Mouse (Mus musculus) adrenal gland, adult 18-20 months (tissue): ENCODE results near the gene Teddm2. TPM values are rescaled to one million over a fixed set of nuclear protein-coding genes. Genes with fewer than 3 reads are reported as not detected.
A peak's percentile ranks its signal among the peaks of the same experiment; 100 is the strongest.

Experiments used
- DNase-seq, 2 experiments: peaks; one replicate each; pipeline ENCODE4 v3.0.0; 2021 to 2022; ENCODE audit warnings: low spot score in 2 of 2
- long read RNA-seq, 2 experiments: library from polyadenylated mRNA; stranded (forward); transcript quantifications; one replicate each; pipeline ENCODE4 v2.0.0; 2021
- total RNA-seq, 2 experiments: library from RNA; stranded (reverse); gene quantifications; 1 replicate in 1 of 2; 2 replicates in 1 of 2; pipeline ENCODE4 v1.2.3; 2021

The Teddm2 gene
- under 1 TPM; 0.19 to 0.23 TPM for total RNA-seq
- long read RNA-seq, experiment 1: 0 reads
- long read RNA-seq, experiment 2: 0 reads

GRCm38 (mm10) chr1:153899731-153900380 is at the start of gene Teddm2, which contains the start of gene Glul:
Gene Teddm2, minus strand, starts transcription at chr1:153900228.
Gene Glul, plus strand, starts transcription at chr1:153899944.
- DNase-seq: peak; percentile 95 to 98

DNA sequence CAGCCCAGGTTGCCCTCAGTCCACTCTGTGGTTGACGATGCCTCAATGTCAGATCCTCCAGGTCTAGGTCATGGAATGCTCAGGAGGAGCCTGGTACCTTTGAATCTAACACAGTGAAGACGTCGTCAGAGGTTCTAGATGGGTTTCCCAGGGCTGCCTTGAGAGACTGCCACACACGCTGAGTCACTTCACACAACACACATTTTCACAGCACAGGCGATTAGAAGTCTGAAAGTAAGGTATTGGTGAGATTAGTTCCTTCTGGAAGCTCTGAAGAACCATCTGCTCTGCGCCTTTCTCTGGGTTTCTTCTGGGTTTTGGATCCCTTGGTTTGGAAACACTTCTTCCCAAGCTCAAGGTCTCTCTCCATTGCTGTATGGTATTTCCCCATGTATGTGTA is 47.8 kb upstream of the Teddm2 start:
- DNase-seq: no peak

GRCm38 (mm10) chr1:153946971-153947370 is 46.9 kb upstream of the Teddm2 start:
- no peak for DNase-seq

- DNase-seq: no peak
These were observed 45.2 kb upstream of the Teddm2 start for GRCm38 (mm10) chr1:153945181-153945580.

DNA sequence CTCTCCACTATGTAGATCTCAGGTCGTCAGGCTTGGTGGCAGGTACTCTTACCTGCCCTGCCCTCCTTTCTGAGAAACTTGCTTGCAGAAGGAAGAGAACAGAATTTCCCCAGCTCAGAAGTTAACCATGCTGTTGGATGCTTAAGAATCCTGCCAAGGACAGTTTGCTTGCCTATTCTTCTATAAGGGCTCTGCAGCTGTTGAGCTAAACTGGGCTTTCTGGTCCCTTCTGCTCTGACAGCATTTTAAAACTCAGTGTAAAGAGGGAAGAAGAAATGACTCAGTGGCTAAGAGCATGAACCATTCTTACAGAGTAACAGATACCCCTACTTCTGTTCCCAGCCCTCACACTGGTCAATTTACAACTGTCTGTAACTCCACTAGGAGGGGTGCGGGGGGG is 41.0 kb upstream of the Teddm2 start:
- no peak for DNase-seq

DNA sequence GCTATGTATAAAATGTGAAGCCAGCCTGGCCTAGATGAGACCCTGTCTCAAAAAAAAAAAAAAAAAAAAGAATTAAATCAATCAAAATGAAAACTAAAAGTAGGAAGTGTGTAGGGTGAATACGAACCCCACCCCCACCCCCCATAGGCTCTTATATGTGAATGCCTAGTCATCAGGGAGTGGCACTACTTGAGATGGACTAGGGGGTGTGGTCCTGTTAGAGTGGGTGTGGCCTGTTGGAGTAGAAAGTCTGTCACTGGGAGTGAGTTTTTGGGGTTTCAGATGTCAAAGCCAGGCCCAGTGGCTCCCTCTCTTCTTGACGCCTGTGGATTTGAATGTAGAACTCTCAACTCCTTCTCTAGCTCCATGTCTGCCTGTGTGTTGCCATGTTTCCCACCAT is 37.0 kb upstream of the Teddm2 start:
- DNase-seq: no peak

DNA sequence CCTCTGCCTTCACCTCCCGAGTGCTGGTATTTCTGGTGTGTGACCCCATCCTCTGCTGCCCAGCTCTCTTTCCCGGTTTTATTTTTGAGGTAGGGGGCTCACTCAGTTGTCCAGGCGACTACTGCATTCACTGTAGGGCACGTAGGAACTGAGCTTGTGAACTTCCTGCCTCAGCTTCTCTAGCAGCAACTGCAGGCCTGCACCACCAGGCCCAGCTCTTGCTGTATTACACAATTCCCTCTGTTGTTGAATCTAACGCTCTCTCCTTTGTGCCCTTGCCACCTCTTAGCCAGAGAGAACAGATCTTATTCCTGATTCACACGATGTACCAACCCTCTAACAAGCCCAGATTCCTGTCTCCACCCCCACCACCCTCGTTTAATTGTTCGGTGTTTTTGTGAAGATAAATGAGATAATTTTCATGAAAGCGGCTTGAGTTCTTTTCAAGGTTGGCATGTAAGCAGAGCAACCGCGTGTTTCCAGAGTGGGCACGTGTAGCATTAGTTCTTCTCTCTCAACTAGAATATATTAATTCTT is 35.9 kb upstream of the Teddm2 start:
- DNase-seq: no peak

DNA sequence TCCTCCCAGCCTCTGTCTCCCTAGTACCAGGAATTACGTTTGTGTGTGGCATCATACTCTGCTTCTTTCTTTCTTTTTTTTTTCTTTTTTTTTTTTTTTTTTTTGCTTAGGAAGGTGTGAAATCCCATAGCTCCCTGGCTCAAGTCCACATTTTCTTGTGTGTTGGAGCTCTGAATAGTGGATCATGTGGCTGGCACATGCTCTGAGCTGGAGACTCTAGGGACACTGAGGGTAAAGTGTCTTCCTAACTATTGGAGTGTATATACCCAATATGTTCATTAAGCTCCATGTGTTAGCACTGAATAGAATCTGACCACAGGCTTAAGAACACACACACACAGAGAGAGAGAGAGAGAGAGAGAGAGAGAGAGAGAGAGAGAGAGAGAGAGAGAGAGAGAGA is 33.7 kb upstream of the Teddm2 start:
- DNase-seq: no peak

DNA sequence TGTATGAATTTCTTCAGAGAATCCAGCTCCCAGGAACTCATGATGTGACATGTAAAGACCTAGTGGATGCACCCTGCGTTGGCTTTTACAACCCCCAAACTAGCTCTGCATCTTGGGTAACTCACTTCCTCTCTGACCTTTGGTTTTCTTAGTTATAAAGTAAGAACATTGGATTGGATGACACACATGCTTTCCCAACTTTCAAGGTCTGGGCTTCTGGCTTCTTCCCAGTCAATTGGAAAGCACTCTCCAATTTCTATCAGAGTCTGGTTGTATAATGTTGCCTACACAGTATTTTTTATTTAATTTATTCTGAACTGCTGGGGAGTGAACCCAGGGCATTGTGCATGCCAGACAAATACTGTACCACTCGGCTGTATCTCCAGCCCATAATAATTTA is 30.4 kb upstream of the Teddm2 start:
- peak in 1 of 2 experiments; percentile 24 for DNase-seq

DNA sequence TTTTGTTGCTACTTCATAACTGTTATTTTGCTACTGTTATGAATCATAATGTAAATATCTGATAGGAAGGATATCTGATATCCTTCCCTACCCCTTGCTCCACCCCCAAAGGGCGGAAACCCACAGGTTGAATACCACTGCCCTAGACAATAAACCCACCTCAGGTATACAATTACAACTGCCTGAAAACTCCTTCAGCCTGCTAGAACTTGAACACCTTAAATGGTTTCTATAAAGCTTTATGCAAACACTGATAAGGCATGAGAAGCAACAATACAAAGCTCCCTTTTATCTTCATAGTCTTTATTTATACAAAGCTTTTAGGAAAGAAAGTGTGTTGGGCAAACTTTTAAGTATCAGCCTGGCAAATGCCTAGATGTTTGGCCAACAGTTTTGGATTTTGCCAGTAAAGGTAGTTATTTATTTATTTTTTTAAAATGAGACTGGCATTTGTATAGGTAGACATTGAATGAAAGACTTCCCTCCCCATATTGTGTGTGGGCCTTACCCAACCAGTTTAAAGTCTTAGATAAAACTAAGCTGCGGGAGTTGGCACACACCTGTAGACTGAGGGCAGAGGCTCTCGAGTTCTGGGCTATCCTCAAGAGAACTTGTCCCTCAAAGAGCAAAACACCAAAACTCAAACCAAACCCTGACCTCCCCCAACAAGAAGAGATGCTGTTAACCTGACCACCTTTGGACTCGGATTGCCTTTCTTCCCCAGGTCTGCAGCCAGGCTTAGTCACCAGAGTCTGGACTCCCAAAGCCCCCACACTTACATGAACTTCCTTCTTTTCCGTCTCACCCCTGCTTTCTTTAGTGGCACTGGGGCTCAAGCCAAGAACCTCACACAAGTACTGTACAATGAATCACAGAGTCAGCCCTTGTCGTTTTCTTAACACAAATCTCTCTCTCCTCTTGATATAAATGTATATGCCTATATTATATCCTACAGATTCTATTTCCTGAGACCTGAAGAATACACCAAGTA is 24.7 kb upstream of the Teddm2 start:
- no peak for DNase-seq

GRCm38 (mm10) chr1:153922571-153923021 is 22.6 kb upstream of the Teddm2 start:
- peak in 1 of 2 experiments; percentile 39 for DNase-seq

GRCm38 (mm10) chr1:153921642-153922041 is 21.6 kb upstream of the Teddm2 start:
- no peak for DNase-seq

- DNase-seq: no peak
These were observed 18.6 kb upstream of the Teddm2 start for GRCm38 (mm10) chr1:153918521-153919206.

GRCm38 (mm10) chr1:153913869-153914268 is 13.8 kb upstream of the Teddm2 start:
- DNase-seq: no peak

DNA sequence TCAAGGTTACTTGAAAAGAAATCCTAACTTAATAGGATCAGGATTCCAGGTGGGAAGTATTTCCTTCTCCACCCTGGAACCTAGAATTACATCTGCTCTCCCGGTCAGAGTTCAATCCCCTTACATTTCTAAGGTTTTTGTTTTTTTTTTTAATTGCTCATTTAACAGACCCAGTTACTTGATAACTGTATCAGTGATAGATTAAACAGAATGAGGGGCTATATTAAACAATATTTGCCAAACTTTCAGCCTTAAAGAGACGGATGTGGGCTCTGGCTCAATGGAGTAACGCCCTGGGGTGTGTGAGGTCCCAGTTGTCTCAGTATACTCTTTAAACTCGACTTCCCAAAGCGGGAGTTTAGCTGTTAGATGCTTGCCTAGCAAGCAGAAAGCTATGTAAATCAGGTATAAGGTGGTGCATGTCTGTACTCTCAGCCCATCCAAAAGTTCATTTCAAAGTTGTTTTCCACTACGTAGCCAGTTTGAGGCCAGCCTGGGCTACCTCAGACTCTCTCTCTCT is 11.3 kb upstream of the Teddm2 start:
- DNase-seq: no peak

DNA sequence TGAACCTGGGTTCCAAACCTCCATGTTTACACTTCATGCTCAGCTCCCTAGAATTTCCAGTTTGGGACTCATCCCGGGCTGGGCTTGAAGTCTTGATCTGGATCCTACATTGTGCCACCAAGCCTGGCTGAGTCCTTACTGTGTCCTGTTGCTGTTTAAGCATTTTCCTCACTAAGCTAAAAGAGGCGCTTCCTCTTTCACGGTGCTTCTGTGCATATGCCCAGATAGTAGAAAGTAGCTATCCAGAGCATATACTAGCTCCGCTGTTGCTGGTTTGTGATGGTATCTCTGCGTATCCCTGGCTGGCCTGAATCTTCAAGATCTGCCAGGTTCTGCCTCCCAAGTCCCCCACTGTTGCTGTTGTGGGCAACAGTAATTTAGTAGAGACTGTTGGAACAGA is 10.4 kb upstream of the Teddm2 start:
- no peak for DNase-seq

DNA sequence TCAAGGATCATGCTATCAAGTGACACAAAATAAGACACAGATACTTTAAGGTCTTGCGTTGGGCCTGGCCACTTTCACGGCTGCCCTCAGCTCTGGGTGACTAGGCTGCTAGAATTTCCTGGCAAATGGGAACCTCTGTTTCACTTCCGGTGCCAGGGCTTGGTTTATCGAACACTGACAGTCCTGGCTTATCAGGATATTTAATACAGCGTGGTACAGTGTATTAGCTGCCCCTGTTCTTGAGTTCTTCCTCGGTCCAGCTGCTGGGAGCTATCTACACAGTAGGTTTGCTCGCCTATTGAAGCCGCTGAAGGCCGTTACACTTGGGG is 9.9 kb upstream of the Teddm2 start:
- no peak for DNase-seq

GRCm38 (mm10) chr1:153909213-153909962 is 9.4 kb upstream of the Teddm2 start:
- DNase-seq: no peak

GRCm38 (mm10) chr1:153908741-153909140 is 8.7 kb upstream of the Teddm2 start:
- no peak for DNase-seq

DNA sequence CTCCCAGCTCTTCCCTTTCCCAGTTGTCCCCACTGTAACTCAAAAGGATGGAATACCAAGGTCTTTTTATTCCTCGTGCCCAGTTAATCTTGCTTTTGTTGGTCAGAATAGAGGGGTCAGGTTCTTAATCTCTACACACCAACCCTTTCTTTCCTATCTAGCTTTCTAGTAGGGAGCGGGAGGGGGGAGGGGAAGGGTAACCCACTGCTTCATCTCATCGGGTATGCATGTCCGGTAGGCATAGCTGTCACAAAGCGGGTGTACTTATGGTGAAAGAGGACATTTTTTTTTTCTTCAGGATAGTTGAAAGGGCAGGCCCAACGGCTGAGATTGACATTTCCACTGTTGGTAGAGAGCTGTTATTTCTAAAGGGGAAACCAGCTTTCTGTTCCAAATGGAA is 8.2 kb upstream of the Teddm2 start:
- no peak for DNase-seq
